Mouse (Mus musculus) megakaryocyte, embryonic 14.5 days (primary cell): ENCODE measurements at regions not wholly inside any gene's neighbourhood (a gene's known extent, or its start where the extent isn't known, plus 50 kb on each side); places are given as distances from the start of the nearest gene placed in this dataset.

Experiments
- H3K27me3 ChIP-seq: replicated peaks from 2 replicates; pipeline ENCODE3; 2012; ENCODE audit warnings: inconsistent platforms
- H3K36me3 ChIP-seq: replicated peaks from 2 replicates; pipeline ENCODE3; 2012; ENCODE audit warnings: low read length, inconsistent platforms, mixed read lengths
- H3K4me1 ChIP-seq: 2 replicates; pipeline ENCODE4 v1.6.1; 2012; ENCODE audit warnings: inconsistent platforms
- H3K4me3 ChIP-seq: replicated peaks from 2 replicates; pipeline ENCODE3; 2012; ENCODE audit warnings: moderate library complexity, mild to moderate bottlenecking, inconsistent platforms
- H3K9me3 ChIP-seq: 2 replicates; pipeline ENCODE4 v1.6.1; 2012; ENCODE audit warnings: inconsistent platforms
- FLI1 ChIP-seq: IDR thresholded peaks from 2 replicates; pipeline ENCODE4 v1.6.1; 2012; ENCODE audit warnings: low read length, inconsistent platforms, mixed read lengths
- GATA1 ChIP-seq: IDR thresholded peaks from 3 replicates; pipeline ENCODE4 v1.6.1; 2012; ENCODE audit warnings: mixed read lengths, low read length, inconsistent platforms, borderline replicate concordance

GRCm38 (mm10) chr5:116350761-116351160, 62.0 kb upstream of the Ccdc60 start:
- H3K4me1 ChIP-seq = no peaks in the 10 kb centered on the region
- TF ChIP-seq GATA1 = no peak
- no peak for TF ChIP-seq FLI1
- peak overlapping the region; percentile 42 for H3K4me3 ChIP-seq
- H3K9me3 ChIP-seq = peaks cover 68% of the 10 kb centered on the region
- H3K36me3 ChIP-seq = no peaks in the 10 kb centered on the region
- H3K27me3 ChIP-seq = no peaks in the 10 kb centered on the region

- no peak overlapping the region for H3K4me3 ChIP-seq
- no peaks in the 10 kb centered on the region for H3K27me3 ChIP-seq
- H3K9me3 ChIP-seq = peaks cover 76% of the 10 kb centered on the region
- no peaks in the 10 kb centered on the region for H3K4me1 ChIP-seq
- no peaks in the 10 kb centered on the region for H3K36me3 ChIP-seq
- TF ChIP-seq FLI1 (no peak), GATA1 (no peak)
Measured at GRCm38 (mm10) chr5:116342203-116342928, 53.6 kb upstream of the Ccdc60 start.

GRCm38 (mm10) chr5:116339501-116339900, 50.7 kb upstream of the Ccdc60 start:
- Histone ChIP-seq H3K36me3 (no peaks in the 10 kb centered on the region), H3K9me3 (peaks cover 67% of the 10 kb centered on the region), H3K4me1 (no peaks in the 10 kb centered on the region), H3K4me3 (no peak overlapping the region), H3K27me3 (no peaks in the 10 kb centered on the region)
- TF ChIP-seq GATA1 = no peak
- TF ChIP-seq FLI1 = no peak
